Mouse (Mus musculus): ENCODE measurements around the gene Prl3b1. TPM values are rescaled to one million over a fixed set of nuclear protein-coding genes. Genes with fewer than 3 reads are reported as not detected.

Prl3b1 gene
- not detected in 2 replicates for total RNA-seq (2014; rRNA removed)
- not detected in 2 replicates for polyA plus RNA-seq (2015; fragmentation: Nextera tagmentation; extraction: Ambion mirVana)

GRCm38 (mm10) chr13:27241547-27241946 lies at the start of gene Prl3b1:
Gene Prl3b1 (plus strand): TSS chr13:27241847.
- Histone ChIP-seq H3K9ac (replicated peaks; ENCODE audit: low read length, poor library complexity, severe bottlenecking) (no peak within 1 kb of the TSS), H3K4me3 (ENCODE audit: low read depth, low read length) (no peak within 1 kb of the TSS), H3K27me3 (ENCODE audit: insufficient read depth, low read length) (no peaks in the 10 kb centered on the region), H3K4me1 (ENCODE audit: insufficient read depth, low read length) (no peaks in the 10 kb centered on the region), H3K27ac (ENCODE audit: low read depth, low read length) (no peak within 1 kb of the TSS), H3K36me3 (ENCODE audit: insufficient read depth, low read length) (no peaks in the 10 kb centered on the region), H3K9me3 (ENCODE audit: low read length) (no peaks in the 10 kb centered on the region), H3K4me2 (ENCODE audit: low read depth, low read length, poor library complexity, severe bottlenecking) (no peak within 1 kb of the TSS)
- 100% methylated on average over 1 of the region's 1 CpGs for WGBS
- DNase-seq (ENCODE audit: low spot score): no peak
- ATAC-seq (ENCODE audit: low FRiP score): no peak
- no peak for TF ChIP-seq CTCF (IDR thresholded peaks at IDR 0.05)

DNA sequence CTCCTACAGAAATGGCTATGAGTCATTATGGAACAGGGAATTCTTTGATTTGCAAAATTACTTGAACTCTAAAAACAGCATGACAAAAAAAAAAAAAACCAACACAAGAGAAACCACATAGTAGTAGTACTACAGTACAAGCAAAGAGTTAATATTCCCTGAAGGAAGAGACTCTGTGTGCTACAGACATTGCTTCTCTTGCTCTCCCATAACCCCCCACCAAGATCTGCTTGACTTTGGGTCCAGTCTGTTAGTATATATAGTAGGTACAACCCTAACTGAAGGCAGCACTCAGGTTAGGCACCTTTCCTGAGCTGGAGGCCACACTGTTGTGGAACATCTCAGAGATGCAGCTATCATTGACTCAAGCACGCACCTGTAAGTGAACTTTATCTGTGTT lies 45.3 kb upstream of the Prl3b1 start, which contains the start of gene Prl3c1:
Prl3c1 (plus strand) TSS at position 301 of the 400 bp plus-strand sequence.
- Histone ChIP-seq H3K9me3 (ENCODE audit: low read length) (no peaks in the 10 kb centered on the region), H3K27me3 (ENCODE audit: insufficient read depth, low read length) (no peaks in the 10 kb centered on the region), H3K4me1 (ENCODE audit: insufficient read depth, low read length) (no peaks in the 10 kb centered on the region), H3K27ac (ENCODE audit: low read depth, low read length) (no peak within 1 kb of the TSS), H3K36me3 (ENCODE audit: insufficient read depth, low read length) (no peaks in the 10 kb centered on the region), H3K4me3 (ENCODE audit: low read depth, low read length) (no peak within 1 kb of the TSS), H3K4me2 (ENCODE audit: low read depth, low read length, poor library complexity, severe bottlenecking) (no peak within 1 kb of the TSS), H3K9ac (replicated peaks; ENCODE audit: low read length, poor library complexity, severe bottlenecking) (no peak within 1 kb of the TSS)
- 93% methylated on average over 1 of the region's 1 CpGs for WGBS
- ATAC-seq (ENCODE audit: low FRiP score): no peak
- DNase-seq (ENCODE audit: low spot score): no peak
- no peak for TF ChIP-seq CTCF (IDR thresholded peaks at IDR 0.05)

DNA sequence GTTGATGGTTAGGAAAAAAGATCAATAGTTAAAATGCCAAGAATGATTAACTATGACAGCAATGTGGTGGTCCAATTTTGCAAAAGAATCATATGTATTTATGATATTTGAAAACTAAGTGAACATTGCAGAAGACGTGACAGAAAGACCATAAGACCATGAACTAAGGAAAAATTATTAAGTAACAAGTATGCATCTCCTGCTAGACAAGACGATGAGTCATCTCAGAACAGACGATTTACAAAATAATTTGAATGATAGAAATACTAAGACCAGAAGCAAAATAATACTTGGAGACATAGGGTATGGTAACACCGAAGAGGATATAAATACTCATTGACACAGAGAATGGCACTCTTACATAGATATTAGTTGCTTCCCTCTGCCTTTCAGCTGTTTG lies 17.5 kb downstream of the Prl3b1 start, which contains the start of gene Prl3a1:
Prl3a1 (plus strand) TSS at position 301 of the 400 bp plus-strand sequence.
- ATAC-seq (ENCODE audit: low FRiP score) (no peak), DNase-seq (ENCODE audit: low spot score) (no peak)
- Histone ChIP-seq H3K27me3 (ENCODE audit: insufficient read depth, low read length) (no peaks in the 10 kb centered on the region), H3K9ac (replicated peaks; ENCODE audit: low read length, poor library complexity, severe bottlenecking) (no peak within 1 kb of the TSS), H3K27ac (ENCODE audit: low read depth, low read length) (no peak within 1 kb of the TSS), H3K9me3 (ENCODE audit: low read length) (no peaks in the 10 kb centered on the region), H3K4me3 (ENCODE audit: low read depth, low read length) (no peak within 1 kb of the TSS), H3K4me1 (ENCODE audit: insufficient read depth, low read length) (no peaks in the 10 kb centered on the region), H3K4me2 (ENCODE audit: low read depth, low read length, poor library complexity, severe bottlenecking) (no peak within 1 kb of the TSS), H3K36me3 (ENCODE audit: insufficient read depth, low read length) (no peaks in the 10 kb centered on the region)
- TF ChIP-seq CTCF (IDR thresholded peaks at IDR 0.05): no peak
- WGBS: 93% methylated on average over 4 of the region's 4 CpGs

Other genes starting within 250 kb of the Prl3b1 start
- not detected in 2 replicates for gene Prl, start 184.3 kb upstream of the Prl3b1 start, total RNA-seq (2014; rRNA removed)
- gene Prl, start 184.3 kb upstream of the Prl3b1 start, polyA plus RNA-seq (2015; fragmentation: Nextera tagmentation; extraction: Ambion mirVana): not detected in 2 replicates
- gene Prl3d1, start 147.7 kb upstream of the Prl3b1 start, total RNA-seq (2014; rRNA removed): not detected in 2 replicates
- gene Prl3d1, start 147.7 kb upstream of the Prl3b1 start, polyA plus RNA-seq (2015; fragmentation: Nextera tagmentation; extraction: Ambion mirVana): not detected in 2 replicates
- not detected in 2 replicates for gene Prl3d2, start 120.1 kb upstream of the Prl3b1 start, total RNA-seq (2014; rRNA removed)
- gene Prl3d2, start 120.1 kb upstream of the Prl3b1 start, polyA plus RNA-seq (2015; fragmentation: Nextera tagmentation; extraction: Ambion mirVana): not detected in 2 replicates
- not detected in 2 replicates for gene Prl3d3, start 85.1 kb upstream of the Prl3b1 start, total RNA-seq (2014; rRNA removed)
- not detected in 2 replicates for gene Prl3d3, start 85.1 kb upstream of the Prl3b1 start, polyA plus RNA-seq (2015; fragmentation: Nextera tagmentation; extraction: Ambion mirVana)
- not detected in 2 replicates for gene Prl3c1, start 45.2 kb upstream of the Prl3b1 start, total RNA-seq (2014; rRNA removed)
- gene Prl3c1, start 45.2 kb upstream of the Prl3b1 start, polyA plus RNA-seq (2015; fragmentation: Nextera tagmentation; extraction: Ambion mirVana): not detected in 2 replicates
- gene Prl3a1, start 17.6 kb downstream of the Prl3b1 start, total RNA-seq (2014; rRNA removed): not detected in 2 replicates
- not detected in 2 replicates for gene Prl3a1, start 17.6 kb downstream of the Prl3b1 start, polyA plus RNA-seq (2015; fragmentation: Nextera tagmentation; extraction: Ambion mirVana)
- not detected in 2 replicates for gene Prl6a1, start 70.8 kb downstream of the Prl3b1 start, total RNA-seq (2014; rRNA removed)
- gene Prl6a1, start 70.8 kb downstream of the Prl3b1 start, polyA plus RNA-seq (2015; fragmentation: Nextera tagmentation; extraction: Ambion mirVana): not detected in 2 replicates
- gene Prl8a2, start 103.8 kb downstream of the Prl3b1 start, total RNA-seq (2014; rRNA removed): not detected in 2 replicates
- gene Prl8a2, start 103.8 kb downstream of the Prl3b1 start, polyA plus RNA-seq (2015; fragmentation: Nextera tagmentation; extraction: Ambion mirVana): not detected in 2 replicates
- not detected in 2 replicates for gene Prl2b1, start 149.0 kb downstream of the Prl3b1 start, total RNA-seq (2014; rRNA removed)
- gene Prl2b1, start 149.0 kb downstream of the Prl3b1 start, polyA plus RNA-seq (2015; fragmentation: Nextera tagmentation; extraction: Ambion mirVana): not detected in 2 replicates
- gene Prl8a6, start 196.8 kb downstream of the Prl3b1 start, total RNA-seq (2014; rRNA removed): not detected in 2 replicates
- not detected in 2 replicates for gene Prl8a6, start 196.8 kb downstream of the Prl3b1 start, polyA plus RNA-seq (2015; fragmentation: Nextera tagmentation; extraction: Ambion mirVana)